Mouse (Mus musculus) kidney, adult 18-20 months (tissue): ENCODE measurements around the gene Actrt2.

Experiments used
- DNase-seq: peaks from one replicate; pipeline ENCODE4 v3.0.0; 2021

The Actrt2 gene

DNA sequence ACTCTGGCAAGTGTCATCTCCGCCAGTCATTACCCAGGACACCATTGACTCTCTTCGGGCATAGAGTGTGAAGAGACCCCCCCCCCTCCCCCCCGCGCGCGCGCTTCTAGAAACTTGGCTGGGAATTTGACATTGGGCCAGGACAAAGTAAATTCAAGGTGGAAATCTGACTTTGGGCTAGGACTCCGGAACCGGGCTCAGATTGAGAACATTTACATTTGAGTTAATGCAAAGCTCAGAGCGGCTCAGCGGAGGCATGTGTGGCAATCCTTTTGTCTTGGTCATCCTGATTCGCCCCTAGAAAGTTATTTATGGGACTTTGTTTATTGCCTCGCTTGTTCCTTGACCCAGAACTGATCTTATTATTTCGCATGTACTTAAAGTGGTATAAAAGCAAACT, 14.6 kb upstream of the Actrt2 start:
- no peak for DNase-seq

- no peak for DNase-seq
Measured at GRCm38 (mm10) chr4:154675441-154676000, 7.9 kb upstream of the Actrt2 start.

DNA sequence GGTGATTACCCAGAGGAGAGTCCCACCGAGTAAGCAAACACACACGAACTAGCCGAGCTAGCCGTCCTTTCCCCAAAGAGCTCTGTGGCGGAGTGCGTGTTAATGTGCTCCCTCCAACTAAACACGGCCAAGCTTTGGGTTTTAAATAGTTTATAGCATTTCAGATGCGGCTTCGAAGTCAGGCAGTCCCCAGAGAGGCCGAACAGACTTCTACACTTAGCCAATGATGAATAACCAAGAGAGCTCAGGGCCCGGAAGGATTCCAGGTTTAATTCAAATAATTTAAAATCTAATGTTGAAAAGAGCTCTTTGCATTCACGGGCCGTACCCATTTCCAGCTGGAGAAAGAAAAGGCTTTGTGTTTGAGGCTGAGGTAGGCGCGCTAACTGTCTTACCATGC, 7.3 kb upstream of the Actrt2 start:
- DNase-seq: no peak

GRCm38 (mm10) chr4:154674541-154674940, 6.9 kb upstream of the Actrt2 start:
- peak; percentile 69 for DNase-seq

DNA sequence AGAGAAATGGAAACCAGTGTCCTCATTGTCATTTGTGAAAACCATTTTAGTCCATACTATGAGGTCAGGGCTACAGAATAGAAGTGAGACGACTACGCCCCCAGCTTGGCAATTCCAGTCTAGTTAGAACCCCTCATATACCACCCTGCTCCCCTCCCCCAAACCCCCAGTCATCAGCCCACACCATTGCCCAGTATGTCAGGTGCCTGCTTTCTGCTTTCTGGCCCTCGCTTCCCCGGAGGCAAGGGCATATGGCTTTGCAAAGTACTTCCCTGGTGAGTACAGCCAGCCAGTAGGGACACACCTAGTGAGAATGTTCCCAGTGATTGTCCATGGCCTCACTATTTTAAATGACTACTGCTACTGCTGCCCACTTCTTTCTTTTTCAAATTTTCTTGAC, 6.3 kb upstream of the Actrt2 start:
- no peak for DNase-seq

GRCm38 (mm10) chr4:154672027-154672426, 4.4 kb upstream of the Actrt2 start:
- DNase-seq: no peak

- peak; percentile 68 for DNase-seq
Measured at GRCm38 (mm10) chr4:154671232-154671912, 3.7 kb upstream of the Actrt2 start.

DNA sequence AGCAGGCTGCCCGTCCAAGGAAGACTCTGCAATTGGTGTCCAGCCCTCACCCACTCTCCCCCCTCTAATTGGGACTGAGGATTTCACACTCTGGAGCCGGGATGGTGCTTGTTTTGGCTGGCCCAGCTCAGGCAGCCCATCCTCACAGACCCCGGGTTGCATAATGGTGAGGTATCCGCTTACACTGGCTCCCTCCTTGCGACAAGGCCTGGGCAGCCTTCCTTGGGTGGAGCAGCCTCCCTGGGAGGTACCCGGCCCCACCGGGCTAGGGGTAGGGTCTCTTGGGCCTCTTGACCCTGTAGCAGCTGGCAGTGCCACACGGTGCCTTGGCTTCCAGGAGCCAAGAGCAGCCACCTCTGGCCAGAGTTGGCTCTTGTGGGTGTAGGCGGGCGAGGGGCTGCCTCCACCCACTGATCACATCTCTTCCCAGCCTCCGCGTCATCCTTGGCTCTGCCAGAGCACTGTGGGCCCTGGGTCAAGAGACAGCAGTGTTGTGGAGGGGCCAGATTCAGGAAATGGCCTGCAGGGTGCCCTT, 4.9 kb downstream of the Actrt2 start:
- no peak for DNase-seq

DNA sequence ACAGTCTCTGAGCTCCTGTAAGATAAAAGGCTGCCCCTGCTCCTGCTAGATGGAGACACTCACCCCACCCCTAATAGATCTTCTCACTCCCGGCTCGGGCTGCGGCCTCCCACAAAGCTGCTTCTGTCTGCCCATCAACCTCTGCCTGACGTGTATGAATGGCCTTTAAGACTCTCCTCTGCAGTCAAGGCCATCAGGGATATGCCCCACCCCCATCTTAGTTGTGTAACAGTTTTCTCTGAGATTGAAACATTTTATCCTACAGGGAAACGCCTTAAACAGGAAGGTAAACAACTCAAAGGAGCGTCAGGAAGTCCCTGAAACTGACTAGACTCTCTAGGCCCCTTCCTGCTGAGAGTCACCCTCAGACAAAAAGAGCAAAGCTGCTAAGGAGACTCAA, 6.4 kb downstream of the Actrt2 start:
- no peak for DNase-seq

DNA sequence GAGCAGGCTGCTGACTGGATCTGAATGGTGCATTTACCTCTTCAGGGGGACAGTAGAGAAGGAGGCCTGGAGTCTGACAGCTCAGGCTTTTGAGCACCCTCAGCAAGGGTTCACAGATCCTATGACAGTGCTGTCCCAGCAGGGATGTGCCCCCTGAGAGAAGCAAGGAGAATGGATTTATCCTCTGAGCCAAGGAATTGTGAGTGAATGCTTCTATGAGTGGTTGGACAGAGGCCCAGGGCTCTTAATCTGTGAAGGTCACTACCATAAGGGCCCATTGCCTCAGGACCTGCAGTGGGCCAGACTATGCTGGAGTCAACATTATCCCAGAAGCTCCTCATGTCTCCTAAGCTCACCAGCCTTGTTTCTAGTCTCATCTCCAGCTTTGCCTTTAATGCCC, 7.6 kb downstream of the Actrt2 start:
- DNase-seq: no peak

GRCm38 (mm10) chr4:154655134-154655910, 12.3 kb downstream of the Actrt2 start:
- DNase-seq: peak; percentile 51

DNA sequence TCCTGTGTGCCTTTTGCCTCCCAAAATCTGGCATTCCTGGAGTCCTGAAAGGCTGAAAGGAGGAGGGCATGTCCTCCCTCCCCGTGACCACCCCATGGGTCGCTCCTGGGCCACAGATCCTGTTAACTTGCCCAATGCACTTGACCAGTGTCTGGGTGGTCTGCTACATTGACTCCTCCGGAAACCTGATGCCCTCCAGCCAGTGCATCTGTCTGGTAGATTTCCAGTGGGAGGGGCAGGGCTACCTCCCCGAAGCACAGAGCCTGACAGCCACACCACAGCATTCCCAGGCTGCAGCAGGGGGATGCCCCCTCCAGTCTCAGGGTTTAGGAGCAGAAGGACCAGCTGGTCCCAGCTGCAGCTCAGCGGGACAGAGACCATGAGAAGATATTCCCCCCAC, 15.2 kb downstream of the Actrt2 start:
- no peak for DNase-seq

- DNase-seq: peak; percentile 48
Measured at GRCm38 (mm10) chr4:154649083-154649747, 18.5 kb downstream of the Actrt2 start.

DNA sequence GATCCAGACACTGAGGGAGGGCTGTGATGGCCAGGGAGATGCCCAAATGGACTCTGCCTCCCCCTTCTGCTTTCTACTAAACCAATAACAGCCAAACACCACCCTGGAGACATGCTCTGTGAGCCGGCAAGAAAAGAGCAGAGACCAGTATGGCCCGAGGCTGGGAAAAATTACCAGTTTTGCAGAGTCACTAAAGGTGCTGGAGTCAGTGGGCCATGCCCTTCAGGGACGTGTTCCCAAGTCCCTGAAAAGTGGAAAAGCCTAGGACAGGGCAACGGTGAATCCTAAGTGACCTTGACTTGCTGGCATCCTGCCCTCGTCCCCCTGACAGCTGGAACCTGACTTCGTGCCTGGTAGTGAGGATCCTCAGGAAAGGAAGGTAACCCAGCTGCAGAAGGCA, 25.2 kb downstream of the Actrt2 start:
- peak; percentile 59 for DNase-seq

- DNase-seq: peak; percentile 45
Measured at GRCm38 (mm10) chr4:154641296-154642110, 26.2 kb downstream of the Actrt2 start.

DNA sequence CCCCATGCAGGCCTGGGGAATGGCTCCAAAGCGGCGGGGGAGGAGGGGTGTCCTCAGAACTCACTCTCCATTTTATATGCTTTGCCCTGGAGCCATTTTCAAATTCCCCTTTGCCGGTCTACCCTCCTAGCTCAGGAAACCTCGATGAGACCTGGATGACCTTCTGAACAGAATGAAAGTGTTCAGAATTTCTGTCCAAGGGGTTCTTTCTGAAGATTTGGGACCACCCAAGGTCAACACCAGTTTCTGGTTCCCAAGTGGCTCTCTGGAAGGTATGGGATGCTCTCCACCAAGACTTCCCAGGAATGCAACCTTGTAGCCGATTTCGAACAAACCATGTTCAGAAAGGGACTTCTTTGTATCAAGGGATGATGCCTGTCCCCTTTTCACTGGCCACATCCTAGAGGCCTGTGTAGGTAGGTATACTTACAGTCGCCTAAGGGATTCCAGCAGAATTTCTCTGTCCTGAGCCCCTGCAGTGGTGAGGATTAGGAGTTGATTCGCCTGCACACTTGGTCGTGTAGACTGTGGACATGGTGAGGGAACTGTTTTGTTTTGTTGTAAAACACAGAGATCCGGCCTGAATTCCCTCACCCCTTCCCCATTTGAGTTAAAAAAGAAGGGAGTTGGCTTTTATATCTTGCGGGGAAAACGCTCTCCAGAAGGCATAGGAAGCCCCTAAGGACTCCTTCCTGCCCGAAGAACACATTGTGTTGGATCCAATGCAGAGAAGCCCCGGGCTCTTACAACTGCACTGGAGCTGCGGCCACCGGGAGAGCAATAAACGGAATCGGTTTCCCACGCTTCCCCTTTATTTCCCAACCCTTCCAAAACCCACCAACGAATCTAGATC, 27.0 kb downstream of the Actrt2 start:
- DNase-seq: no peak

DNA sequence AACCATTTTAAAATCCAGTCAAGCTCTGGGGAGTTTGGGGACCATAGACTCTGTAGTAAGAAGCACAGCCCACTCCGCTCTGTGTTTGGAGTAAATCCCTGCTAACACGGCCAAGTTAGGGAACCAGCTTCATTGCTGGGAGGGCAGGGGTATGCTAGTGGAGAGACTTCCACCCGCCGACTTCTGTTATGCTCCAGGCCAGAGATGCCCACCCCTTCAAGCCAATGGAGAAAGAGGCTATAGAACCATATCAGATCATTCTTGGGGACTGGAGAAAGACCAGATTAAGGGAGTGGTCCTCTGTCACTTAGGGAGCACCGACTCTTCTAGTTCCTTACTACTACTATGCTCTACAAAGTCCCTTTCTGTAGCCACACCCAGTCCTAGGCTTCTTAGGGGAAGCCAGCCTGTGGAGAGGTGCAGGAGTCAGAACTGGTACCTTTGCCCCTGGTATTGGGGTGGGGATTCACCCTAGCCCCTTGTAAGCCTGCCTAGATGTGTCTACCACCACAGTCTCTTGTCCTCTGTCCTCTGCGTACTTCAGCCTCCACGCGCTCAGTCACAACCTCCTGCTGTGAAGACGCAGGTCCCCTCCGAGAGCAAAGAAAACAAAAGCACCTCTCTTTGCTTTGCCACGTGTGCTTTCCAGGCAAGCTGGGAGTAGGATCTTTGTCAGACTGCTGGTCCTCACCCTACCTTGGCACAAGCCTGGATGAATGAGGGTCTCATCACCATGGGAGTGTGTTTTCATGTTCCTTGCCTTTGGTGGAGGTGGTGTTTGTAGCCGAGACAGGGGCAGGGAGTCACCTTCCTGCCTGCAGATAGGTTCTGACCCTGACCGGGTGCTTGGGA, 27.9 kb downstream of the Actrt2 start:
- no peak for DNase-seq

GRCm38 (mm10) chr4:154639126-154639525, 28.5 kb downstream of the Actrt2 start:
- peak; percentile 67 for DNase-seq

DNA sequence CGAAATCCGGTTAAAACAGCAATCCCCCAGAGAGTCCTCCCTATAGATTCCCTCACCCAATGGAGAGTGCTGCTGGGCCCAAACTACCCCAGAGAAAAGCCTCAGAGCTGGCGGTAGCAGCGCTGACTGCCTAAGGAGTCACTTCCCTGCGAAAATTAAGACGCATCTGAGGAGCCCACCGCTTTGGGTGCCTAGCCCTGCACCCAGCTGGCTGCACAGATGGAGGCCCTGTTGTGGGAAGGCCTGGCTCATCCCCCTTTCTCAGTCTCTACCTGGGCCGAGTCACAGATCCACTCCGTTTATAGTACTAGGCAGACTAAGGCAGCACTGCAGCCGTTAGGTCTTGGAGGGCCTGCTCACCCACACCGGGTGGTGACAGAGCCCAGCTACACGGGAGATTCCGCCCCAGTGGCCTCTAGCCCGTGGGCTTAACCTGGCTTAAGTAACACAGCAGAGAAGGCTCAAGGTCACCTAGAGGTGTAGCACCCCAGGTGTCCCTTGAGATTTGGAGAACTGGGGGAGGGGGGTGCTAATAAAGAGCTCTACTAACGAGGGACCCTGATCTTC, 29.3 kb downstream of the Actrt2 start:
- peak; percentile 49 for DNase-seq
